Mouse (Mus musculus): Measurements from ENCODE around the gene Eif2b2. TPM values are rescaled to one million over a fixed set of nuclear protein-coding genes. Genes with fewer than 3 reads are reported as not detected.
A peak's percentile ranks its signal among the peaks of the same experiment; 100 is the strongest.

Eif2b2 gene
- polyA plus RNA-seq, 1 experiment: 151 TPM

DNA sequence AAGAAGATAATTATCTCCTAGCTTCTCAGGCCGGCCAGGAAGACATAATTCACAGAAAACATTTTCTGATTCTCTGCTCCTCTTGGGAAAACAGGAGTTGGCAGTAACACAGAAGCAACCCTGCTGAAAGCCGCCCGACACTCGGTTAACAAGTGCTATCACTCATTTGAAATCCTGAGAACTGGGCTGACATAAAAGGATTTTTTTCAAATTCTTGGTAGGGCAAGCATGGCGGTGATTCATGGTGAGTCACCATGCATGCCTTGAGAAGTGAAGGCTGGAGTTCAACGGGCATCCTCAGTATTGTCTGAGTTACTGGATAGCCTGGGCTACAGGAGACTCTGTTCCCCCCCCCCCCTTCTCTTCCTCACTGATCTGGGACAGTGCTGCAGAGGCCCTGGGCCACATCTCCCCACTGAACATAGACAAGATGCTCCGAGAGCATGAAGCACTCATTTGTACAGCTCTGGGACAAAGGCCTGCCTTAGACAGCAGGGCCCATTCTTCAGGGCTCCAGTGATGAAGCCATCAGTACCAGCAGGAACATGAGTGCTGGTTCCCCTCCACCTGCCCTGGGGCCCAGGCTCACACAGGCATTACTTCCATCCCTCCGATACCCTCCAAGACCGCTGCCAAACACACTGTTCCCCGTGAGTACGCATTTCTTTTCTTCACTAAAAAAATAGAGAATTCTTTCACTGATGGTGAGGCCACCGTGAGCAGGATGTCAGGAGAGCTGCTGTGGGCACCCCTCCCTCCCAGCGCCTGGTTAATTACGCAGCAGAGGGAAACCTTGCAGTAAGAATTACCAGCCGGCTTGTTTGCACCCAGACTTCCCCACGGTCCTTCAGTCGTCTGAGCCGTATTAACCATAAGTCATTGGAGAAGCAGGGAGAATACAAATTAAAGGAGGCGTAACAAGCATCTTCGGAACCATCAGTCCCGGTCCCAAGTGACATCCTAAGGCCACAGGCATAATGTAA is 14.4 kb downstream of the Eif2b2 start:
- Histone ChIP-seq H3K36me3 (replicated peaks; ENCODE audit: low read length) (peaks cover 38% of the 10 kb centered on the region), H3K9me3 (no peaks in the 10 kb centered on the region; the same call in 1 of the 2 replicates), H3K4me3 (replicated peaks) (no peak overlapping the region), H3K4me1 (peaks cover 28% of the 10 kb centered on the region), H3K27me3 (replicated peaks) (no peaks in the 10 kb centered on the region)
- TF ChIP-seq FLI1 (IDR thresholded peaks at IDR 0.05; ENCODE audit: low read length) (no peak), GATA1 (IDR thresholded peaks at IDR 0.05; ENCODE audit: borderline replicate concordance, low read length) (no peak)

DNA sequence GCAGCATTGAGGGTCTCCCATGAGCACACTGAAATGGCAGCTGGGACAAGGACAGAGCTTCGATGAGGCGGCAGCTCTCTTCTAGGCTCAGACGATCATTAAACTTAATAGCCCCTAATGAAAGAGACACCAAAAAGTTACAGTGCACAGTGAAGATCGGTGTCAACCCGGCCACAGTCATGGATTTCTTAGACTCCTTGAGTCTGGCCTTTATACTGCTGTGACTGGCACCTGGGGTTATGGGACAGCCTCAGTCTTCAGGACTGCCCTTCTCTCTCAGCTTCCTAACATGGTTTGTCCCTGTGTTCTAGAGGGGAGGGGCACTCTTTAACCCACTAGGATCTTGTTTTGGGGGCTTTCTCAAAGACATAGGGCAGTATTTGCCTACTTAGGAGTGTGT is 18.3 kb downstream of the Eif2b2 start:
- Histone ChIP-seq H3K36me3 (replicated peaks; ENCODE audit: low read length) (peaks cover 38% of the 10 kb centered on the region), H3K9me3 (no peaks in the 10 kb centered on the region), H3K4me3 (replicated peaks) (no peak overlapping the region), H3K27me3 (replicated peaks) (no peaks in the 10 kb centered on the region), H3K4me1 (peaks cover 22% of the 10 kb centered on the region)
- no peak for TF ChIP-seq GATA1 (IDR thresholded peaks at IDR 0.05; ENCODE audit: borderline replicate concordance, low read length)
- no peak for TF ChIP-seq FLI1 (IDR thresholded peaks at IDR 0.05; ENCODE audit: low read length)

DNA sequence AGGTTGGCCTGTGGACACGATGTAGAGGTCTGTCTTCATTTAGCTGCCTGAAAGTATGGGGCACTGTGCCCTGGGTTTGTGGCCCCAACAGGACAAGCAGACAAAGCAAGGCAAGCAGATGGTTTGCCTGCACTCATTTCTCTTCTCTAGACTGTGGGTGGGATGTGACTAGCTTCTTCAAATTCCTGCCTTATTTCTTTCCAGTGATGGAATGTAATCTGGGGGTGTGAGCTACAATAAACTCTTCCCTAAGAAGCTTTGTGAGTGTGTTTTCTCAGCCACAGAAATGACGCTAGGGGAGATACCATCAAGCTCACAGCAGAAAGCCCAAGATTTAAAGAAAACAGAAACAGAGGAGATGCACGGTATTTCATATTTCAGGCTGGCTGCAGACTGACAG is 32.8 kb downstream of the Eif2b2 start:
- peaks cover 40% of the 10 kb centered on the region for H3K36me3 ChIP-seq (replicated peaks; ENCODE audit: low read length)
- peaks cover 13% of the 10 kb centered on the region for H3K4me1 ChIP-seq
- TF ChIP-seq GATA1 (IDR thresholded peaks at IDR 0.05; ENCODE audit: borderline replicate concordance, low read length) (no peak), FLI1 (IDR thresholded peaks at IDR 0.05; ENCODE audit: low read length) (no peak)
- no peak overlapping the region for H3K4me3 ChIP-seq (replicated peaks)
- H3K27me3 ChIP-seq (replicated peaks): no peaks in the 10 kb centered on the region
- peaks cover 11% of the 10 kb centered on the region for H3K9me3 ChIP-seq

DNA sequence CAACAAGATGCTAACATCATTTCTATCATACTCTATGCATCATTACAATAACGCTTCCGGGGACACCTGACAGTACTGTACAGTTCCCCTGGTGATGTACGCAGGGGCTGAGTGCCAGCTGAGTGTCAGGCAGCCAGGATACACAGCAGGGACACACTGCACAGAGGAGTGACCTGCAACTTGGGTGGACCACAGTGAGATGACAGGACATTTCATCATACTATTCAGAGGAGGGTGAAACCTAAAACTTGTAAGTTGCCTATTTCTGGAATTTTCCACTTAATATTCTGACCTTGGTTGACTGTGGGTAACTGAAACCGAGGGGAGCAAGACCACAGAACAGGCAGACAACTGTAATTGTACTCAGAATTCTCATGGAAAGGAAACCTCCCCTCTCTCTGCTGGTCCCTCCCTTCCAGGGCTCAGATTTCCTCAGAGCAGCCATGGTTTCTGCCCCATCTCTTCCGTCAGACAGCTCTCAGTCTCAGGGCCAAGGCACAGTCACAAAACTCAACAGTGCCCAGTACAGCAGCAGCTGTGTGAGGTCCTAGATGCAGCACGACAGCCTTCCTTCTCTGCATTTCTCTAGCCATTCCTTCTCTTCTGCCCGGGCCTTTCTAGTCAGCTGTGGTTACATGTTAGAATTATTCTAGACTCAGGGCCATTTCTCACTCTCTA is 36.9 kb downstream of the Eif2b2 start:
- H3K4me1 ChIP-seq: peaks cover 26% of the 10 kb centered on the region
- H3K36me3 ChIP-seq (replicated peaks; ENCODE audit: low read length): peaks cover 36% of the 10 kb centered on the region
- TF ChIP-seq FLI1 (IDR thresholded peaks at IDR 0.05; ENCODE audit: low read length) (no peak), GATA1 (IDR thresholded peaks at IDR 0.05; ENCODE audit: borderline replicate concordance, low read length) (no peak)
- no peaks in the 10 kb centered on the region for H3K9me3 ChIP-seq
- H3K4me3 ChIP-seq (replicated peaks): peak overlapping the region; percentile 42
- no peaks in the 10 kb centered on the region for H3K27me3 ChIP-seq (replicated peaks)

DNA sequence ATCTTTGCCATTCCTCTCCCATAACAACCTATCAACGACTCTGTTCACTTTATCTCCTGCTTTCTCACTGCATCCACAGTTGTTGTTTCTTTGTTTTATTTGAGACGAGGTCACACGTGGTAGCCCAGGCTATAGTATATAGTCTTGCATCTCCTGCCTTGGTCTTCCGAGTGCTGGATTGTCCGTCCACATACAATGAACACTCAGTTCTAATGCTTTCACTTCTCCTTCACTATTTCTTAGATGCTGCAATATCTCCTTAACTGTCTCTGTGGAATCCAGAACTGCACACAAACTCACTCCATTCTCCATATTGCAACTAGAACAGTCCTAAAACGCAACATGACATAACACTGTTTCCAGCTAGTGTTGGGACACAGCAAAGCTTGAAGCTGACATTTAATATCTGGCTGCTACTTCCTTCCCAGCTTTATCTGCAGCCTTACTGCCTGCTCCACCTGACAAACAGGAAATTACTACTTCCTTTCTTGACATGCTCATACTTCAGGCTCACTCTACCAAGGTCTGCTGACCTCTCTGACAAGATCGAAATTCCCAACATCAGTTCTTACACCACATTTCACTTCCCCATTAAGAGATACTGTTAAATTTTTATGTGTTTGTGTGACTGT is 37.8 kb downstream of the Eif2b2 start:
- Histone ChIP-seq H3K36me3 (replicated peaks; ENCODE audit: low read length) (peaks cover 35% of the 10 kb centered on the region), H3K4me1 (peaks cover 26% of the 10 kb centered on the region), H3K27me3 (replicated peaks) (no peaks in the 10 kb centered on the region), H3K9me3 (no peaks in the 10 kb centered on the region), H3K4me3 (replicated peaks) (peak overlapping the region; percentile 69)
- TF ChIP-seq GATA1 (IDR thresholded peaks at IDR 0.05; ENCODE audit: borderline replicate concordance, low read length) (peak; percentile 39; the same call in 1 of the 3 replicates), FLI1 (IDR thresholded peaks at IDR 0.05; ENCODE audit: low read length) (no peak)

DNA sequence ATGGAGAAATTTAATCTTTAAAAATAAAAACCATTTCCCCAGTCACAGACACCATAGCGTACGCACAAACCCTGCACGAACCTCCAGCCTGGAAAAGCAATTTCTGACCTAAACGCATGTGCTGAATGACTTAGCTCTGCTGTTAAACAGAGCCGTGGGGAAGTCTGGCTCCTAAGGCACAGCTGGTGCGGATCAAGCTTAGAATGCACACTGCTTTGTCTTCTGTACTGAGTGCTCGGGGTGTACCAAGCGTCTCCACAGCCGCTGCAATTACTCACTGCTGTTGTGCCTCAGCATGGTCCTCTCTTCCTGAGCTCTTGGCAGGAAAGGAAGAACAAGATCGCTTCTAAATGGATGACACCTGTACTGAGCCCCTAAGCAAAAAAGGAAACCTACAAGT is 43.2 kb downstream of the Eif2b2 start:
- H3K9me3 ChIP-seq: peaks cover 6% of the 10 kb centered on the region
- no peaks in the 10 kb centered on the region for H3K27me3 ChIP-seq (replicated peaks)
- no peak overlapping the region for H3K4me3 ChIP-seq (replicated peaks)
- peaks cover 17% of the 10 kb centered on the region for H3K4me1 ChIP-seq
- peaks cover 44% of the 10 kb centered on the region for H3K36me3 ChIP-seq (replicated peaks; ENCODE audit: low read length)
- TF ChIP-seq FLI1 (IDR thresholded peaks at IDR 0.05; ENCODE audit: low read length) (no peak), GATA1 (IDR thresholded peaks at IDR 0.05; ENCODE audit: borderline replicate concordance, low read length) (no peak)

DNA sequence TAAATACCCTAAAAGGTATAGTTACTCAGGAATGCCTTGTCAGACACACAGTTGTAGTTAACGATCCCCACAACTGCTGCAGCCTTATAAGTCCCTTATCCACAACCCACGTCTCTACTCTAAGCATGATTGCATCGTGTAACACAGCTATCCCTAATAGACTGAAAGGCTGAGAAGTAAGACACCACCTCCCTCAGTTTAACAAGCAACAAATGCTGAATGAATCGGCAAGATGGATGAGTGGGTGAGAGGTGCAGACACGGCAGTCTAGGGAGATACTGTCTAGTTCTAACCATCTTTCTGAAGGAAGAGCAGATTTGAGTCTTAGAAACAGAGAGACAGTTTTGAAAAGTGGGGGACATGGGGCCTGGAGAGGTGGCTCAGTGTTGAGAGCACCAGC is 43.9 kb downstream of the Eif2b2 start:
- H3K4me3 ChIP-seq (replicated peaks): no peak overlapping the region
- peaks cover 10% of the 10 kb centered on the region for H3K4me1 ChIP-seq
- no peaks in the 10 kb centered on the region for H3K27me3 ChIP-seq (replicated peaks)
- peaks cover 6% of the 10 kb centered on the region for H3K9me3 ChIP-seq
- TF ChIP-seq FLI1 (IDR thresholded peaks at IDR 0.05; ENCODE audit: low read length) (no peak), GATA1 (IDR thresholded peaks at IDR 0.05; ENCODE audit: borderline replicate concordance, low read length) (no peak)
- peaks cover 47% of the 10 kb centered on the region for H3K36me3 ChIP-seq (replicated peaks; ENCODE audit: low read length)

DNA sequence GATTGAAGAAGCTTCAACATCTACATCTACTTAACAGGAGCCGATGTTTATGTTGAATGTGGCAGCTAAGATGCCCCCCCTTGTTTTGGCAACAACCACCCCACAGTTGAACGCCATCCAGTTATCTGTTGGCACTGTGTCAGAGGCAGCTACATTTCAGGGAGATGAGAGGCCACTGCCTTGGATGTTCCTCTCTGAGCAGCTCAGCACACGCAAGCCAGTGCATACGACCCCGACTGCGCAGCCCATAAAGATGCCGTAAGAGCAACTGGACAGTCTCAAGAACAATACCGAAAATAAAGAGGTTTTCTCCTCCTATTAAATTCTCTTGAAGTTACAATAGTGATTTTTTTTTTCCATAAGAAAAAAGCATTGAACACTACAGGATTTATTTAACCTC is 45.2 kb downstream of the Eif2b2 start:
- peaks cover 6% of the 10 kb centered on the region for H3K9me3 ChIP-seq
- no peak overlapping the region for H3K4me3 ChIP-seq (replicated peaks)
- H3K4me1 ChIP-seq: peaks cover 8% of the 10 kb centered on the region
- H3K36me3 ChIP-seq (replicated peaks; ENCODE audit: low read length): peaks cover 48% of the 10 kb centered on the region
- no peaks in the 10 kb centered on the region for H3K27me3 ChIP-seq (replicated peaks)
- TF ChIP-seq GATA1 (IDR thresholded peaks at IDR 0.05; ENCODE audit: borderline replicate concordance, low read length) (no peak), FLI1 (IDR thresholded peaks at IDR 0.05; ENCODE audit: low read length) (no peak)

DNA sequence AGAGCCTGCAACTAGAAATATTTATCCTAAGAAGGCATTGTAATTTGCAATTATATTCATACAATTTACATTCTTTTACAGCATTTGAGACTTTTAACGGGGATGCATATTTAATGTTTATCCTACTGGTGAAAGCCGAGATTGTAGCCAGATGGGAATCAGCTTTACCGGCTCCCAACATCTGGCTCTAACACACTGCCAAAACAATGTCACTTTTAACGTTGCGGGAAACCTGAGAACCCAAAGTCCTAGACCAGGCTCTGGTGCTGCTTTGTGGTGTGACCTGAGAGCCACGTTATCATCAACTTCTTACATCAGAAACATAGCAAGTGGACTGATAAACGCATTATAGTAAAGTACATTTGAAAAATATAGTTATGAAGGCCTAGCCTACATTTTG is 45.7 kb downstream of the Eif2b2 start:
- H3K9me3 ChIP-seq: peaks cover 6% of the 10 kb centered on the region
- no peak overlapping the region for H3K4me3 ChIP-seq (replicated peaks)
- peaks cover 9% of the 10 kb centered on the region for H3K4me1 ChIP-seq
- TF ChIP-seq GATA1 (IDR thresholded peaks at IDR 0.05; ENCODE audit: borderline replicate concordance, low read length): no peak
- TF ChIP-seq FLI1 (IDR thresholded peaks at IDR 0.05; ENCODE audit: low read length): no peak
- H3K36me3 ChIP-seq (replicated peaks; ENCODE audit: low read length): peaks cover 47% of the 10 kb centered on the region
- no peaks in the 10 kb centered on the region for H3K27me3 ChIP-seq (replicated peaks)

All from megakaryocyte, embryonic 14.5 days (primary cell).